Mouse (Mus musculus): ENCODE data around the gene Olfr933. TPM values are rescaled to one million over a fixed set of nuclear protein-coding genes. Genes with fewer than 3 reads are reported as not detected.

The Olfr933 gene
- not detected for polyA plus RNA-seq (2015; fragmentation: Illumina TruSeq; extraction: RNeasy Lipid Tissue Mini Kit (QIAGEN cat#74804); ENCODE audit: insufficient read depth, low read depth, low replicate concordance)

GRCm38 (mm10) chr9:38972013-38972412, at the start of gene Olfr933:
Olfr933 (plus strand) TSS chr9:38972313.

DNA sequence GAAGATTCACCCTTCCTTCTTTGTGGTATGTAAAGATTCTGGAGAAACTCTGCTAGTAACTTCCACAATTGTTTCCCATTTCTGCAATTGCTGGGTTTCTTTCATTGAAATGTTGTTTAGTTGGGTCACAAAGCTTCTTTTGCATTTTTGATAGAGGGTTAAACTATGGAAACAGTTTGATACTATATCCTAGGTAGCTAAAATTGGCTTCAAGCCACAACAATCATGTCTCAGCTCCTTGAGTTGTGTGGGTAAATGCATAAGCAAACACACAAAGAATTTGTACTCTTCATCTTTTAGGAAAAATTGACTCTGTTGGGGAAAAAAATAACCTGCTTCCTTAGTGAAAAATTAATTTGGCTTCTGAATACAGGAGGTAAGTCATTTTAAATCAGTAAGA, 42.6 kb upstream of the Olfr933 start, which contains the start of gene Olfr930:
Gene Olfr930, plus strand, starts transcription at position 301 of the 400 bp plus-strand sequence.

DNA sequence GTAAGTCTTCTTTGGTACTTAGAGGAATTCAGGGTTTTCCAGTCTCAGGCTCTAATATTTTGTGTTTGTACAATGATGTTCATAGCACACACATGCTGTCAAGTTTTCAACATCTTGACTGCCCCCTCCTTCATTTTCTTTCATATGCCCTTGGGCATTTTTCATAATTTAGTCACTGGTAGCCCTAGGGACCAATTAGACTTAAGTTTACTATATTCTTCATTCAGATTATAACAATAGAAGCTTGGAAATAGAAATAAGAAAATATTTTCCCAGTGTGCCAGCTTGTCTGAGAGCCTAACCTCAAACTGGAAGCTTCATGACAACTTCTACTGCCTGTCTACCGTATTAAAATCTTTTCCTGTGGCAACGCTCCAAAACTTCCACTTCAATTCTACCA, 16.1 kb downstream of the Olfr933 start, which contains the start of gene Olfr934:
Gene Olfr934, minus strand, starts transcription at position 101 of the 400 bp plus-strand sequence.

DNA sequence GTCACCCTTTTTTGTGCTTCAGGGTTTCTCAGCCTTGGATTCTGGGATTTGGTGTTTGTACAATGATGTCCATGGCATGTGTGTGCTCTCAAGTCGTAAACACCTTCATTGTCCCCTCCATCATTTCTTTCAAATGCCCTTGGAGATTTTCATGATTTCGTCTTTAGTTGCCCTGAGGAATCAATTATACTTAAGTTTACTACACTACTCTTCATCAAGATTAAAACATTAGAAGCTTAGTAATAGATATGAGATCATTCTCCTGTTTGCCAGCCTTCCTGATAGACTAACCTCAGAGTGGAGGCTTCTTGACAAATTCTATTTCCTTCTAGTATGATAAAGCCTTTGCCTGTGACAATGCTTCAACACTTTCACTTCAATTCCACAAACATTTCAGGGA, 27.5 kb downstream of the Olfr933 start, which contains the start of gene Olfr935:
Gene Olfr935, minus strand, starts transcription at position 101 of the 400 bp plus-strand sequence.

GRCm38 (mm10) chr9:39023277-39023676, 51.2 kb downstream of the Olfr933 start, which contains the start of gene Olfr146:
Olfr146 (minus strand) TSS chr9:39023377.

Other genes with a start within 250 kb of the Olfr933 start
- gene Olfr920, start 220.0 kb upstream of the Olfr933 start, polyA plus RNA-seq (2015; fragmentation: Illumina TruSeq; extraction: RNeasy Lipid Tissue Mini Kit (QIAGEN cat#74804); ENCODE audit: insufficient read depth, low read depth, low replicate concordance): not detected
- gene Olfr921, start 199.2 kb upstream of the Olfr933 start, polyA plus RNA-seq (2015; fragmentation: Illumina TruSeq; extraction: RNeasy Lipid Tissue Mini Kit (QIAGEN cat#74804); ENCODE audit: insufficient read depth, low read depth, low replicate concordance): not detected
- gene Olfr922, start 157.7 kb upstream of the Olfr933 start, polyA plus RNA-seq (2015; fragmentation: Illumina TruSeq; extraction: RNeasy Lipid Tissue Mini Kit (QIAGEN cat#74804); ENCODE audit: insufficient read depth, low read depth, low replicate concordance): not detected
- gene Olfr923, start 145.8 kb upstream of the Olfr933 start, polyA plus RNA-seq (2015; fragmentation: Illumina TruSeq; extraction: RNeasy Lipid Tissue Mini Kit (QIAGEN cat#74804); ENCODE audit: insufficient read depth, low read depth, low replicate concordance): not detected
- gene Olfr924, start 127.9 kb upstream of the Olfr933 start, polyA plus RNA-seq (2015; fragmentation: Illumina TruSeq; extraction: RNeasy Lipid Tissue Mini Kit (QIAGEN cat#74804); ENCODE audit: insufficient read depth, low read depth, low replicate concordance): not detected
- not detected for gene Olfr26, start 117.3 kb upstream of the Olfr933 start, polyA plus RNA-seq (2015; fragmentation: Illumina TruSeq; extraction: RNeasy Lipid Tissue Mini Kit (QIAGEN cat#74804); ENCODE audit: insufficient read depth, low read depth, low replicate concordance)
- not detected for gene Olfr926, start 95.2 kb upstream of the Olfr933 start, polyA plus RNA-seq (2015; fragmentation: Illumina TruSeq; extraction: RNeasy Lipid Tissue Mini Kit (QIAGEN cat#74804); ENCODE audit: insufficient read depth, low read depth, low replicate concordance)
- not detected for gene Olfr930, start 42.5 kb upstream of the Olfr933 start, polyA plus RNA-seq (2015; fragmentation: Illumina TruSeq; extraction: RNeasy Lipid Tissue Mini Kit (QIAGEN cat#74804); ENCODE audit: insufficient read depth, low read depth, low replicate concordance)
- gene Olfr934, start 16.0 kb downstream of the Olfr933 start, polyA plus RNA-seq (2015; fragmentation: Illumina TruSeq; extraction: RNeasy Lipid Tissue Mini Kit (QIAGEN cat#74804); ENCODE audit: insufficient read depth, low read depth, low replicate concordance): not detected
- not detected for gene Olfr935, start 27.4 kb downstream of the Olfr933 start, polyA plus RNA-seq (2015; fragmentation: Illumina TruSeq; extraction: RNeasy Lipid Tissue Mini Kit (QIAGEN cat#74804); ENCODE audit: insufficient read depth, low read depth, low replicate concordance)
- not detected for gene Olfr146, start 51.1 kb downstream of the Olfr933 start, polyA plus RNA-seq (2015; fragmentation: Illumina TruSeq; extraction: RNeasy Lipid Tissue Mini Kit (QIAGEN cat#74804); ENCODE audit: insufficient read depth, low read depth, low replicate concordance)
- gene Olfr937, start 92.6 kb downstream of the Olfr933 start, polyA plus RNA-seq (2015; fragmentation: Illumina TruSeq; extraction: RNeasy Lipid Tissue Mini Kit (QIAGEN cat#74804); ENCODE audit: insufficient read depth, low read depth, low replicate concordance): not detected
- gene Olfr938, start 106.6 kb downstream of the Olfr933 start, polyA plus RNA-seq (2015; fragmentation: Illumina TruSeq; extraction: RNeasy Lipid Tissue Mini Kit (QIAGEN cat#74804); ENCODE audit: insufficient read depth, low read depth, low replicate concordance): not detected
- not detected for gene Olfr27, start 155.8 kb downstream of the Olfr933 start, polyA plus RNA-seq (2015; fragmentation: Illumina TruSeq; extraction: RNeasy Lipid Tissue Mini Kit (QIAGEN cat#74804); ENCODE audit: insufficient read depth, low read depth, low replicate concordance)
- not detected for gene Olfr943, start 194.0 kb downstream of the Olfr933 start, polyA plus RNA-seq (2015; fragmentation: Illumina TruSeq; extraction: RNeasy Lipid Tissue Mini Kit (QIAGEN cat#74804); ENCODE audit: insufficient read depth, low read depth, low replicate concordance)
- gene Olfr944, start 229.6 kb downstream of the Olfr933 start, polyA plus RNA-seq (2015; fragmentation: Illumina TruSeq; extraction: RNeasy Lipid Tissue Mini Kit (QIAGEN cat#74804); ENCODE audit: insufficient read depth, low read depth, low replicate concordance): not detected

Data from pancreas, adult 10 weeks (tissue).